Mouse (Mus musculus) stomach, postnatal 0 days (tissue): Measurements from ENCODE around the gene Nr6a1.

ENCODE experiments used
- CTCF ChIP-seq: IDR thresholded peaks from 2 replicates; pipeline ENCODE4 v1.5.1; 2016; ENCODE audit warnings: antibody characterized with exemption, low read depth, mild to moderate bottlenecking, moderate library complexity
- EP300 ChIP-seq: optimal IDR thresholded peaks from 2 replicates; pipeline ENCODE3; 2016; ENCODE audit warnings: antibody characterized with exemption

- no peak for TF ChIP-seq CTCF
- no peak for TF ChIP-seq EP300
These were observed 15.7 kb upstream of the Nr6a1 start for GRCm38 (mm10) chr2:38943161-38943560.
